Mouse (Mus musculus) forebrain, embryonic 14.5 days (tissue): ENCODE data around the gene Olfr472. TPM values are rescaled to one million over a fixed set of nuclear protein-coding genes. Genes with fewer than 3 reads are reported as not detected.
"Not testable (repeated sequence)": the region's sequence is repeated elsewhere in the genome, so short reads cannot be mapped to it uniquely, and the experiment has no call there.

Experiments
- ATAC-seq: fragments of 200-750 bp; cut with Nextera tagmentation; 2 replicates; pipeline ENCODE4 v1.8.0; 2017; ENCODE audit warnings: mild to moderate bottlenecking, moderate library complexity
- DNase-seq: peaks from one replicate; pipeline ENCODE4 v3.0.0-alpha.2; 2015; ENCODE audit warnings: low spot score
- H3K27ac ChIP-seq: fragments of 300-500 bp; sonication (generic); 2 replicates; pipeline ENCODE4 v1.5.1; 2014; ENCODE audit warnings: low read depth, mild to moderate bottlenecking, control low read depth, low read length, moderate library complexity
- H3K27me3 ChIP-seq: fragments of 300-500 bp; sonication (generic); replicated peaks from 2 replicates; pipeline ENCODE4 v1.6.1; 2014; ENCODE audit warnings: low read length, control low read depth, mixed read lengths; ENCODE audit not compliant: control insufficient read depth, insufficient read depth
- H3K36me3 ChIP-seq: fragments of 300-500 bp; sonication (generic); 2 replicates; pipeline ENCODE4 v1.6.1; 2014; ENCODE audit warnings: low read length, control low read depth; ENCODE audit not compliant: control insufficient read depth, insufficient read depth
- H3K4me1 ChIP-seq: fragments of 300-500 bp; sonication (generic); 2 replicates; pipeline ENCODE4 v1.6.1; 2014; ENCODE audit warnings: antibody characterized with exemption, low read length, control low read depth; ENCODE audit not compliant: control insufficient read depth, insufficient read depth
- H3K4me2 ChIP-seq: fragments of 300-500 bp; sonication (generic); 2 replicates; pipeline ENCODE4 v1.6.1; 2014; ENCODE audit warnings: mild to moderate bottlenecking, control low read depth, low read length
- H3K4me3 ChIP-seq: fragments of 300-500 bp; sonication (generic); 2 replicates; pipeline ENCODE4 v1.5.1; 2014; ENCODE audit warnings: low read depth, low read length, control low read depth
- H3K9ac ChIP-seq: fragments of 300-500 bp; sonication (generic); 2 replicates; pipeline ENCODE4 v1.6.1; 2014; ENCODE audit warnings: mild to moderate bottlenecking, low read length, control low read depth, moderate library complexity
- H3K9me3 ChIP-seq: fragments of 300-500 bp; sonication (generic); replicated peaks from 2 replicates; pipeline ENCODE4 v1.6.1; 2016; ENCODE audit warnings: low read length, control low read depth, mixed read lengths; ENCODE audit not compliant: control insufficient read depth
- WGBS: fragments of 180-500 bp; shearing (Covaris S2); extraction: QIAGEN DNeasy Blood & Tissue Kit; methylation state at CpG from one replicate; pipeline ENCODE4 v1.1.7; 2014; 5-methylcytosine and 5-hydroxymethylcytosine counted together
- polyA plus RNA-seq: library from polyadenylated mRNA; unstranded; fragments of >200 nt; fragmentation: Nextera tagmentation; extraction: Ambion mirVana; gene quantifications from 2 replicates; pipeline ENCODE4 v1.2.1, GENCODE M21; 2014

Gene Olfr472
- not detected in 2 replicates for polyA plus RNA-seq

- ATAC-seq (no peak), DNase-seq (no peak)
- Histone ChIP-seq H3K27me3 (no peaks in the 10 kb centered on the region), H3K9me3 (no peaks in the 10 kb centered on the region), H3K4me2 (no peak within 1 kb of the TSS), H3K36me3 (no peaks in the 10 kb centered on the region), H3K9ac (no peak within 1 kb of the TSS), H3K4me1 (no peaks in the 10 kb centered on the region), H3K4me3 (no peak within 1 kb of the TSS), H3K27ac (no peak within 1 kb of the TSS)
These were observed at the start of gene Olfr472 for GRCm38 (mm10) chr7:107897602-107898001. Gene Olfr472 (plus strand): TSS chr7:107897902.

DNA sequence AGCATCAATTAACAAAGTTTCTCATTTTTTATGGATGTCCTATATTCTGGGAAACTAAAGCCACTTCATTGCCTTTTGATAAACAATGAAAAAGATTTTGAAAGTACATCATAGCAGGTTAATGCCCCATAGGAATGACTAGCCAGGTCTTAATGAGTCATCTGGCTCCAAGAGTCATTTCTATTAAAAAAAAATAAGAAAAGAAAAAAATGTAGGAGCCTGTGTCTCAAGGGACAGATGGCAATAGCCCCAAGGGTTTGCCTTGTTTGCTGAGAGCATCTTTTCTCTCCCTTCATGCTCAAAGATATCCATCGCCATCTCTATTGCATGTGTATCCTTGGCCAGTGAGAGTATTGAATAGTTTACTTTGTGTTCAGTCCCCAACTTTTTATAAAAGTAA, 32.4 kb downstream of the Olfr472 start, which contains the start of gene Olfr473:
Gene Olfr473, plus strand, starts transcription at position 301 of the 400 bp plus-strand sequence.
- H3K9ac ChIP-seq, result no peak within 1 kb of the TSS
- H3K4me3 ChIP-seq, result no peak within 1 kb of the TSS
- H3K9me3 ChIP-seq, result no peaks in the 10 kb centered on the region
- 100% methylated on average over 1 of the region's 1 CpGs for WGBS
- no peaks in the 10 kb centered on the region for H3K27me3 ChIP-seq
- no peaks in the 10 kb centered on the region for H3K36me3 ChIP-seq
- ATAC-seq (no peak), DNase-seq (no peak)
- H3K27ac ChIP-seq, result no peak within 1 kb of the TSS
- no peak within 1 kb of the TSS for H3K4me2 ChIP-seq
- H3K4me1 ChIP-seq, result no peaks in the 10 kb centered on the region

DNA sequence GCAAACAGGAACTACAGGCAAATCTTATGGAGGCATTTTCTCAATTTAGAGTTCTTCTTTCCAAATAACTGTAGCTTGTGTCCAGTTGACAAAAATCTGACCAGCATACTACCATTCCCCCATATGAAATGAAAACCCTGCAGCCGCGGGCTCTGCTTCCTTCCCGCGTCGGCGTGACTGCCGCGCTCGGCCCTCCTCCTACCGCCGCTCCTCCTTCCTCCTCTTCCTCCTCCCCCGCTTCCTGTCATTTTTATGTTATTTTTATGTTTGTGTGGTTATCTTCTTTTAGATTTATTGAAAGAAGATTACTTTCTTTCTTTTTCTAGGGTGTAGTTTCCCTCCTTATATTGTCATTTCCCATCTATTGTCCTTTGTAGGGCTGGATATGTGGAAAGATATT, 54.8 kb downstream of the Olfr472 start:
- not testable (repeated sequence) for H3K9me3 ChIP-seq, H3K4me2 ChIP-seq, DNase-seq, H3K4me3 ChIP-seq, H3K36me3 ChIP-seq, H3K9ac ChIP-seq, H3K27me3 ChIP-seq, ATAC-seq, H3K4me1 ChIP-seq, H3K27ac ChIP-seq
- WGBS, result 97% methylated on average over 12 of the region's 12 CpGs

- no peak within 1 kb of the TSS for H3K27ac ChIP-seq
- H3K4me2 ChIP-seq, result no peak within 1 kb of the TSS
- H3K4me1 ChIP-seq, result no peaks in the 10 kb centered on the region
- H3K9me3 ChIP-seq, result no peaks in the 10 kb centered on the region
- no peak within 1 kb of the TSS for H3K9ac ChIP-seq
- no peak for ATAC-seq
- 88% methylated on average over 1 of the region's 1 CpGs for WGBS
- no peaks in the 10 kb centered on the region for H3K36me3 ChIP-seq
- no peak for DNase-seq
- no peaks in the 10 kb centered on the region for H3K27me3 ChIP-seq
- H3K4me3 ChIP-seq, result no peak within 1 kb of the TSS
These were observed 56.6 kb downstream of the Olfr472 start, which contains the start of gene Olfr474 for GRCm38 (mm10) chr7:107954343-107954742. Gene Olfr474 (plus strand): TSS chr7:107954643.

Other genes with a start within 250 kb of the Olfr472 start
- gene Cyb5r2, start 139.9 kb upstream of the Olfr472 start, polyA plus RNA-seq, result 0.10 TPM in 1 of 2 replicates, not detected in the other
- gene Ovch2, start 96.7 kb upstream of the Olfr472 start, polyA plus RNA-seq, result not detected in 2 replicates
- not detected in 2 replicates for gene Olfr467, start 85.6 kb upstream of the Olfr472 start, polyA plus RNA-seq
- not detected in 2 replicates for gene Olfr469, start 72.4 kb upstream of the Olfr472 start, polyA plus RNA-seq
- gene Olfr470, start 50.4 kb upstream of the Olfr472 start, polyA plus RNA-seq, result not detected in 2 replicates
- not detected in 2 replicates for gene Olfr473, start 32.5 kb downstream of the Olfr472 start, polyA plus RNA-seq
- not detected in 2 replicates for gene Olfr474, start 56.7 kb downstream of the Olfr472 start, polyA plus RNA-seq
- gene Olfr476, start 66.9 kb downstream of the Olfr472 start, polyA plus RNA-seq, result not detected in 2 replicates
- gene Olfr477, start 88.8 kb downstream of the Olfr472 start, polyA plus RNA-seq, result not detected in 2 replicates
- not detected in 2 replicates for gene Olfr478, start 136.1 kb downstream of the Olfr472 start, polyA plus RNA-seq
- gene Olfr479, start 152.8 kb downstream of the Olfr472 start, polyA plus RNA-seq, result not detected in 2 replicates
- gene Olfr480, start 169.4 kb downstream of the Olfr472 start, polyA plus RNA-seq, result not detected in 2 replicates
- not detected in 2 replicates for gene Olfr481, start 182.0 kb downstream of the Olfr472 start, polyA plus RNA-seq
- gene Olfr482, start 199.7 kb downstream of the Olfr472 start, polyA plus RNA-seq, result 0.13 TPM in 1 of 2 replicates, not detected in the other
- gene Olfr483, start 202.9 kb downstream of the Olfr472 start, polyA plus RNA-seq, result not detected in 2 replicates
- gene Olfr484, start 229.5 kb downstream of the Olfr472 start, polyA plus RNA-seq, result not detected in 2 replicates